Mouse (Mus musculus): ENCODE measurements around the gene Zfp398. TPM values are rescaled to one million over a fixed set of nuclear protein-coding genes. Genes with fewer than 3 reads are reported as not detected.

Zfp398 gene
- polyA plus RNA-seq, 1 experiment from 2014 or later: 8.4 TPM

DNA sequence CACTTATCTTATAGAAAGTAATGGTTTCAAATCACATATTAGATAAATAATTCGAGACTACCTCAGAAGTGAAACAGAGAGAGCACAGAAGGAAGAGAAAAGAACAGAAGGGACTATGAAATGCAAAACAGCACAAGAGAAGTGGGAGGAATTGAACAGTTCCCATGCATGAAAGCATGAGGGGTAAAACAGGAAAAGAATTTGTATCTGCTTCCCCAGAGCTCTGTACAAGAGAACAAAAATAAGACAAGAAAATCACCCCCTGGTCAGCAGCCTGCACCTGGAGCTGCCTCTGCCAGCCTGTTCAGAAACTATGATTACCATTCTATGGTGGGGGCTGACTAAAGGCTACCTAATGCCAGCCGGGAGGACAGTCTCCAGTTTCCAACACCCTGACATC is 28.0 kb upstream of the Zfp398 start:
- Histone ChIP-seq H3K9ac (ENCODE audit: low read length) (no peak overlapping the region), H3K4me2 (ENCODE audit: low read depth, low read length) (no peak overlapping the region), H3K4me3 (replicated peaks; ENCODE audit: low read length) (no peak overlapping the region), H3K27ac (ENCODE audit: low read length) (no peak overlapping the region), H3K36me3 (ENCODE audit: control insufficient read depth, insufficient read depth, low read length) (peaks cover 23% of the 10 kb centered on the region; the same call in 1 of the 2 replicates), H3K4me1 (ENCODE audit: control insufficient read depth, insufficient read depth, low read length) (peaks cover 15% of the 10 kb centered on the region), H3K9me3 (replicated peaks; ENCODE audit: control insufficient read depth, low read length) (no peaks in the 10 kb centered on the region), H3K27me3 (ENCODE audit: control insufficient read depth, insufficient read depth, low read length) (no peaks in the 10 kb centered on the region)
- 81% methylated on average over 2 of the region's 2 CpGs for WGBS
- ATAC-seq (ENCODE audit: insufficient read depth, low FRiP score): no peak

- 85% methylated on average over 5 of the region's 5 CpGs for WGBS
- no peak overlapping the region for H3K27ac ChIP-seq (ENCODE audit: low read length)
- ATAC-seq (ENCODE audit: insufficient read depth, low FRiP score): no peak
Observed at GRCm38 (mm10) chr6:47808545-47808944, 26.9 kb upstream of the Zfp398 start.

GRCm38 (mm10) chr6:47809053-47809452 is 26.4 kb upstream of the Zfp398 start:
- H3K9ac ChIP-seq (ENCODE audit: low read length): no peak overlapping the region
- H3K27me3 ChIP-seq (ENCODE audit: control insufficient read depth, insufficient read depth, low read length): no peaks in the 10 kb centered on the region
- peaks cover 12% of the 10 kb centered on the region; the same call in 1 of the 2 replicates for H3K36me3 ChIP-seq (ENCODE audit: control insufficient read depth, insufficient read depth, low read length)
- ATAC-seq (ENCODE audit: insufficient read depth, low FRiP score): no peak
- no peaks in the 10 kb centered on the region for H3K9me3 ChIP-seq (replicated peaks; ENCODE audit: control insufficient read depth, low read length)
- 63% methylated on average over 4 of the region's 4 CpGs for WGBS
- no peak overlapping the region for H3K27ac ChIP-seq (ENCODE audit: low read length)
- H3K4me2 ChIP-seq (ENCODE audit: low read depth, low read length): no peak overlapping the region
- peaks cover 15% of the 10 kb centered on the region for H3K4me1 ChIP-seq (ENCODE audit: control insufficient read depth, insufficient read depth, low read length)
- H3K4me3 ChIP-seq (replicated peaks; ENCODE audit: low read length): no peak overlapping the region

More at GRCm38 (mm10) chr6:47808545-47808944, 26.9 kb upstream of the Zfp398 start:
- Histone ChIP-seq H3K4me3 (replicated peaks; ENCODE audit: low read length) (no peak overlapping the region), H3K36me3 (ENCODE audit: control insufficient read depth, insufficient read depth, low read length) (peaks cover 17% of the 10 kb centered on the region; the same call in 1 of the 2 replicates), H3K4me1 (ENCODE audit: control insufficient read depth, insufficient read depth, low read length) (peaks cover 15% of the 10 kb centered on the region), H3K9me3 (replicated peaks; ENCODE audit: control insufficient read depth, low read length) (no peaks in the 10 kb centered on the region), H3K27me3 (ENCODE audit: control insufficient read depth, insufficient read depth, low read length) (no peaks in the 10 kb centered on the region), H3K9ac (ENCODE audit: low read length) (no peak overlapping the region), H3K4me2 (ENCODE audit: low read depth, low read length) (no peak overlapping the region)

GRCm38 (mm10) chr6:47810181-47810580 is 25.3 kb upstream of the Zfp398 start:
- H3K4me3 ChIP-seq (replicated peaks; ENCODE audit: low read length): no peak overlapping the region
- no peaks in the 10 kb centered on the region for H3K27me3 ChIP-seq (ENCODE audit: control insufficient read depth, insufficient read depth, low read length)
- no peak overlapping the region for H3K27ac ChIP-seq (ENCODE audit: low read length)
- H3K4me2 ChIP-seq (ENCODE audit: low read depth, low read length): 0 out of 2 replicates have a peak overlapping the region, but pooled peaks have one; percentile 8
- H3K9me3 ChIP-seq (replicated peaks; ENCODE audit: control insufficient read depth, low read length): no peaks in the 10 kb centered on the region
- no peak for ATAC-seq (ENCODE audit: insufficient read depth, low FRiP score)
- WGBS: 56% methylated on average over 2 of the region's 2 CpGs
- H3K36me3 ChIP-seq (ENCODE audit: control insufficient read depth, insufficient read depth, low read length): 0 out of 2 replicates have a peak, but pooled peaks cover 8% of the 10 kb centered on the region
- H3K4me1 ChIP-seq (ENCODE audit: control insufficient read depth, insufficient read depth, low read length): peaks cover 18% of the 10 kb centered on the region
- H3K9ac ChIP-seq (ENCODE audit: low read length): no peak overlapping the region

DNA sequence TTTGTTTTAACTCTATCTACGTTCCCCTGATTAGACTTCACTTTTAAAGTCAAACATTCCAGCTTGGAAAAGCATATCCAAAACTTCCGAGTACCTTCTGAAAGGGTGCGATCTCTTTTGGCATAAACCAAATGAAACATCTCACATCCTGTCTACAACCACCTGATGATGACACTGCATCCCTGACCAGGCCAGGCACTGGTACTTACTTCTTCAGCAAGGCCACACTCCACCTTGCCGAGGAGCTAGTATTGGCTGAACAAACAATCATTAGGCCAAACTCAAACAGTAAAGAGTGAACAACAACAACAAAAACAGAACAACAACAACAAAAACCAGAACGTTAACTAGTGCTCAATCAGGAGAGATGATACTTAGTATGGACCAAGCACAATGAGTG is 24.1 kb upstream of the Zfp398 start:
- Histone ChIP-seq H3K4me1 (ENCODE audit: control insufficient read depth, insufficient read depth, low read length) (peaks cover 18% of the 10 kb centered on the region), H3K4me3 (replicated peaks; ENCODE audit: low read length) (peak overlapping the region; percentile 75), H3K9me3 (replicated peaks; ENCODE audit: control insufficient read depth, low read length) (no peaks in the 10 kb centered on the region), H3K27ac (ENCODE audit: low read length) (no peak overlapping the region), H3K4me2 (ENCODE audit: low read depth, low read length) (peak overlapping the region; percentile 80), H3K27me3 (ENCODE audit: control insufficient read depth, insufficient read depth, low read length) (no peaks in the 10 kb centered on the region), H3K9ac (ENCODE audit: low read length) (peak overlapping the region; percentile 93), H3K36me3 (ENCODE audit: control insufficient read depth, insufficient read depth, low read length) (0 out of 2 replicates have a peak, but pooled peaks cover 7% of the 10 kb centered on the region)
- no peak for ATAC-seq (ENCODE audit: insufficient read depth, low FRiP score)
- WGBS: 38% methylated on average over 5 of the region's 5 CpGs

DNA sequence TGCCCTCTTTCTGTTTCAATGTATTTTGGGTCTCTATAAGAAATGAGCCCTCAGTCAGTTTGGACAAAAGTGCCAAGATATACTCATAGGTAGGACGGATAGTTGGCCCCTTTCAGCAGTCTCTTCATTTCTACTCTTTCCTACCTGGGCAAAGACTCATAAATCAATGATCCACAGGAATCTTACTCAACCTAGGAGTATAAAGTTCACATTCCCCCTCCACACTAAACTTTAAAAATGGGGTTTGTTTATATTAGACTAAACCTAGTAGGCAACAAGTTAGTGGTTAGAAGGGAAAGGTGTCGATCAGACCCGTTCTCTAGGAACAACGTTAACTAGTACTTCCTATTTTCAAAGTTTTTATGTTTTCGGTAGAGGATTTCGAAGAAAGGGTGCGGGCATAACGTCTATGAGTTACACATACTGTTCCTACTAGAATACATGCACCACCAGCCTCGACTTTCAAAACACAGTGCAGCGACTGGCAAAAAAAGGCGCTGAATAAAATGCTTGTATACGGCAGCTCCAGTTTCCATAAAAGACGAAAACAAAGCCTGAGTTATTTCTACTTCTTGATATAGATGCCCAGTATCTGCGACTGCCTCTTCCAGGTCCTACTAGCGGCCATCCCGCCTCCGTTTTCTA is 23.1 kb upstream of the Zfp398 start:
- WGBS: under 1% methylated on average over 17 of the region's 17 CpGs
- H3K4me1 ChIP-seq (ENCODE audit: control insufficient read depth, insufficient read depth, low read length): peaks cover 18% of the 10 kb centered on the region
- peak overlapping the region; percentile 98 for H3K27ac ChIP-seq (ENCODE audit: low read length)
- H3K4me2 ChIP-seq (ENCODE audit: low read depth, low read length): peak overlapping the region; percentile 80
- H3K9ac ChIP-seq (ENCODE audit: low read length): peak overlapping the region; percentile 93
- H3K27me3 ChIP-seq (ENCODE audit: control insufficient read depth, insufficient read depth, low read length): no peaks in the 10 kb centered on the region
- H3K9me3 ChIP-seq (replicated peaks; ENCODE audit: control insufficient read depth, low read length): no peaks in the 10 kb centered on the region
- ATAC-seq (ENCODE audit: insufficient read depth, low FRiP score): no peak
- H3K36me3 ChIP-seq (ENCODE audit: control insufficient read depth, insufficient read depth, low read length): no peaks in the 10 kb centered on the region
- H3K4me3 ChIP-seq (replicated peaks; ENCODE audit: low read length): peak overlapping the region; percentile 75

- under 1% methylated on average over 44 of the region's 44 CpGs for WGBS
- peak within 1 kb of the TSS; percentile 98 for H3K27ac ChIP-seq (ENCODE audit: low read length)
- peak; percentile 99 for ATAC-seq (ENCODE audit: insufficient read depth, low FRiP score)
Observed at GRCm38 (mm10) chr6:47813257-47813878, 22.1 kb upstream of the Zfp398 start, which contains the start of gene Pdia4. Pdia4 (minus strand) TSS chr6:47813430.

DNA sequence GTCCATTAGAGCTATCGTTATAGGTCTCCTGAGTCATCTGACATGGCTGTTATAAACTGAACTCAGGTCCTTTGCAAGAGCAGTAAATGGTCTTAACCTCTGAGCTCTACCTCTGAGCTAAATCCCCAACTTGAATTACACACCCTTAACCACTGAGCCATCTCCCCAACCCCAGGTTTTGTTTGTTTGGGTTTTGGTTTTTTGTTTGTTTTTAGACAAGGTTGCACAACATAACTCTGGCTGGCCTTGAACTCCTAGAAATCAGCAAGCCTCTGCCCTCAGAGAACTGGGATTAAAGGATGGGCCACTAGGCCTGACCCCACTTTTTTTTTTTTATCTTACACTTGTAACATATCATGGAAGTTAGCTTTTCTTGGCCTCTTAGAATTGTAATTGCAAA is 19.3 kb upstream of the Zfp398 start:
- WGBS: 82% methylated on average over 1 of the region's 1 CpGs
- Histone ChIP-seq H3K27me3 (ENCODE audit: control insufficient read depth, insufficient read depth, low read length) (no peaks in the 10 kb centered on the region), H3K9me3 (replicated peaks; ENCODE audit: control insufficient read depth, low read length) (no peaks in the 10 kb centered on the region), H3K4me1 (ENCODE audit: control insufficient read depth, insufficient read depth, low read length) (peaks cover 10% of the 10 kb centered on the region), H3K27ac (ENCODE audit: low read length) (no peak overlapping the region), H3K4me3 (replicated peaks; ENCODE audit: low read length) (no peak overlapping the region), H3K36me3 (ENCODE audit: control insufficient read depth, insufficient read depth, low read length) (no peaks in the 10 kb centered on the region), H3K4me2 (ENCODE audit: low read depth, low read length) (no peak overlapping the region), H3K9ac (ENCODE audit: low read length) (no peak overlapping the region)
- ATAC-seq (ENCODE audit: insufficient read depth, low FRiP score): no peak

More at GRCm38 (mm10) chr6:47813257-47813878, 22.1 kb upstream of the Zfp398 start, which contains the start of gene Pdia4:
- Histone ChIP-seq H3K4me1 (ENCODE audit: control insufficient read depth, insufficient read depth, low read length) (peaks cover 18% of the 10 kb centered on the region), H3K27me3 (ENCODE audit: control insufficient read depth, insufficient read depth, low read length) (no peaks in the 10 kb centered on the region), H3K9me3 (replicated peaks; ENCODE audit: control insufficient read depth, low read length) (no peaks in the 10 kb centered on the region), H3K9ac (ENCODE audit: low read length) (peak within 1 kb of the TSS; percentile 93), H3K4me3 (replicated peaks; ENCODE audit: low read length) (peak within 1 kb of the TSS; percentile 75), H3K4me2 (ENCODE audit: low read depth, low read length) (peak within 1 kb of the TSS; percentile 80), H3K36me3 (ENCODE audit: control insufficient read depth, insufficient read depth, low read length) (no peaks in the 10 kb centered on the region)

DNA sequence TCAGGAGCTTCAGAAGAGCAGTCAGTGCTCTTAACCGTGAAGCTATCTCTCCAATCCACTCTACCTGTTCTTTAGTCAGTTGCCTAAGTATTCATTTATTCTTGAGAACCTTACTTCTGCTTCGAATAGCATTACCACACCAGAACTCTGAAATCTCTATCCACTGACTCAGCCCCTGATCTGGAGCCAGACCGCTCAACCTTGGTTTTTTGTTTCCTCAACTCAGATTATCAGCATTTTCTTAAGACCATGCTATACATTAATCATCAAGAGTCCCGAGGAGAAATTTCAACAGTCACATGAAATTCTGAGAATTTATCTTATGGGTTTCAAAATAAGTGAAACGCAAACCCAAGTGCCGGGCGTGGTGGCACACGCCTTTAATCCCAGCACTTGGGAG is 16.7 kb upstream of the Zfp398 start:
- Histone ChIP-seq H3K4me2 (ENCODE audit: low read depth, low read length) (no peak overlapping the region), H3K27ac (ENCODE audit: low read length) (no peak overlapping the region), H3K9ac (ENCODE audit: low read length) (no peak overlapping the region), H3K4me3 (replicated peaks; ENCODE audit: low read length) (no peak overlapping the region), H3K27me3 (ENCODE audit: control insufficient read depth, insufficient read depth, low read length) (no peaks in the 10 kb centered on the region), H3K4me1 (ENCODE audit: control insufficient read depth, insufficient read depth, low read length) (peaks cover 3% of the 10 kb centered on the region), H3K9me3 (replicated peaks; ENCODE audit: control insufficient read depth, low read length) (no peaks in the 10 kb centered on the region), H3K36me3 (ENCODE audit: control insufficient read depth, insufficient read depth, low read length) (no peaks in the 10 kb centered on the region)
- no peak for ATAC-seq (ENCODE audit: insufficient read depth, low FRiP score)
- 88% methylated on average over 8 of the region's 8 CpGs for WGBS
